Mouse (Mus musculus) lung, embryonic 14.5 days (tissue): ENCODE data around the gene Gm867. TPM values are rescaled to one million over a fixed set of nuclear protein-coding genes. Genes with fewer than 3 reads are reported as not detected.

ENCODE experiments used
- ATAC-seq: fragments of 200-750 bp; cut with Nextera tagmentation; 2 replicates; pipeline ENCODE4 v1.8.0; 2017; ENCODE audit warnings: mild to moderate bottlenecking, moderate TSS enrichment, moderate library complexity; ENCODE audit not compliant: insufficient read depth
- DNase-seq: peaks from one replicate; pipeline ENCODE4 v3.0.0-alpha.2; 2015
- H3K27ac ChIP-seq: fragments of 300-500 bp; sonication (generic); 2 replicates; pipeline ENCODE4 v1.5.1; 2014; ENCODE audit warnings: low read depth, mild to moderate bottlenecking, moderate library complexity
- H3K27me3 ChIP-seq: fragments of 300-500 bp; sonication (generic); 2 replicates; pipeline ENCODE4 v1.6.1; 2014; ENCODE audit warnings: low read length, control low read depth; ENCODE audit not compliant: insufficient read depth
- H3K36me3 ChIP-seq: fragments of 300-500 bp; sonication (generic); 2 replicates; pipeline ENCODE4 v1.6.1; 2014; ENCODE audit warnings: control low read depth; ENCODE audit not compliant: insufficient read depth
- H3K4me1 ChIP-seq: fragments of 300-500 bp; sonication (generic); 2 replicates; pipeline ENCODE4 v1.6.1; 2014; ENCODE audit warnings: antibody characterized with exemption, control low read depth; ENCODE audit not compliant: insufficient read depth
- H3K4me2 ChIP-seq: fragments of 300-500 bp; sonication (generic); 2 replicates; pipeline ENCODE4 v1.6.1; 2014; ENCODE audit warnings: mild to moderate bottlenecking
- H3K4me3 ChIP-seq: fragments of 300-500 bp; sonication (generic); 2 replicates; pipeline ENCODE4 v1.5.1; 2014; ENCODE audit warnings: low read depth, low read length
- H3K9ac ChIP-seq: fragments of 300-500 bp; sonication (generic); 2 replicates; pipeline ENCODE4 v1.6.1; 2014
- H3K9me3 ChIP-seq: fragments of 300-500 bp; sonication (generic); 2 replicates; pipeline ENCODE4 v1.6.1; 2016; ENCODE audit warnings: low read depth, low read length, control low read depth
- CTCF ChIP-seq: IDR thresholded peaks from 2 replicates; pipeline ENCODE4 v1.5.1; 2016; ENCODE audit warnings: antibody characterized with exemption, low read depth
- WGBS: fragments of 180-500 bp; shearing (Covaris S2); extraction: QIAGEN DNeasy Blood & Tissue Kit; methylation state at CpG from one replicate; pipeline ENCODE4 v1.1.7; 2014; 5-methylcytosine and 5-hydroxymethylcytosine counted together
- polyA plus RNA-seq: library from polyadenylated mRNA; unstranded; fragments of >200 nt; fragmentation: Nextera tagmentation; extraction: Ambion mirVana; gene quantifications from 2 replicates; pipeline ENCODE4 v1.2.1, GENCODE M21; 2014

Gm867 gene
- polyA plus RNA-seq, 1 experiment from 2014 or later = 0.30 TPM

- H3K27ac ChIP-seq = peak overlapping the region; percentile 70
- no peaks in the 10 kb centered on the region for H3K9me3 ChIP-seq
- no peak overlapping the region for H3K9ac ChIP-seq
- no peak overlapping the region for H3K4me3 ChIP-seq
- ATAC-seq (peak; percentile 77), DNase-seq (peak; percentile 88)
- no peak for TF ChIP-seq CTCF
- peak overlapping the region; percentile 5; the same call in 1 of the 2 replicates for H3K4me2 ChIP-seq
- no peaks in the 10 kb centered on the region for H3K36me3 ChIP-seq
- WGBS = 24% methylated on average over 11 of the region's 11 CpGs
- no peaks in the 10 kb centered on the region for H3K27me3 ChIP-seq
- no peaks in the 10 kb centered on the region for H3K4me1 ChIP-seq
Observed at GRCm38 (mm10) chr10:75944066-75944772, 3.7 kb upstream of the Gm867 start.

GRCm38 (mm10) chr10:75942736-75943477 lies 2.4 kb upstream of the Gm867 start, which contains the start of gene Vpreb3:
TSS of gene Vpreb3 (plus strand) at chr10:75943057.
- Histone ChIP-seq H3K4me1 (no peaks in the 10 kb centered on the region), H3K9me3 (no peaks in the 10 kb centered on the region), H3K4me3 (no peak within 1 kb of the TSS), H3K27ac (peak within 1 kb of the TSS; percentile 70), H3K9ac (no peak within 1 kb of the TSS), H3K27me3 (no peaks in the 10 kb centered on the region), H3K4me2 (peak within 1 kb of the TSS; percentile 5; the same call in 1 of the 2 replicates), H3K36me3 (no peaks in the 10 kb centered on the region)
- WGBS = 74% methylated on average over 15 of the region's 15 CpGs
- ATAC-seq (no peak), DNase-seq (no peak)
- no peak for TF ChIP-seq CTCF

GRCm38 (mm10) chr10:75941042-75941824 lies 761 bp upstream of the Gm867 start:
- 68% methylated on average over 9 of the region's 9 CpGs for WGBS
- Histone ChIP-seq H3K27ac (no peak overlapping the region), H3K4me2 (no peak overlapping the region), H3K9me3 (no peaks in the 10 kb centered on the region), H3K4me1 (no peaks in the 10 kb centered on the region; the same call in 1 of the 2 replicates), H3K36me3 (no peaks in the 10 kb centered on the region), H3K9ac (no peak overlapping the region), H3K4me3 (no peak overlapping the region), H3K27me3 (peaks cover 6% of the 10 kb centered on the region)
- ATAC-seq = no peak
- TF ChIP-seq CTCF = no peak
- no peak for DNase-seq

- no peak for TF ChIP-seq CTCF
- no peaks in the 10 kb centered on the region for H3K9me3 ChIP-seq
- no peak overlapping the region for H3K4me2 ChIP-seq
- peak overlapping the region; percentile 17; the same call in 1 of the 2 replicates for H3K4me3 ChIP-seq
- H3K27ac ChIP-seq = no peak overlapping the region; the same call in 1 of the 2 replicates
- no peak overlapping the region for H3K9ac ChIP-seq
- peaks cover 18% of the 10 kb centered on the region for H3K27me3 ChIP-seq
- DNase-seq (no peak), ATAC-seq (no peak)
- no peaks in the 10 kb centered on the region; the same call in 1 of the 2 replicates for H3K4me1 ChIP-seq
- 53% methylated on average over 9 of the region's 9 CpGs for WGBS
- H3K36me3 ChIP-seq = no peaks in the 10 kb centered on the region
Observed at GRCm38 (mm10) chr10:75939481-75940234, 814 bp downstream of the Gm867 start.

GRCm38 (mm10) chr10:75937851-75938643 lies 2.4 kb downstream of the Gm867 start:
- Histone ChIP-seq H3K4me3 (no peak overlapping the region), H3K9ac (no peak overlapping the region), H3K27me3 (peaks cover 18% of the 10 kb centered on the region), H3K4me2 (0 out of 2 replicates have a peak overlapping the region, but pooled peaks have one; percentile 76), H3K36me3 (no peaks in the 10 kb centered on the region), H3K9me3 (no peaks in the 10 kb centered on the region), H3K4me1 (peaks cover 3% of the 10 kb centered on the region; the same call in 1 of the 2 replicates), H3K27ac (no peak overlapping the region)
- 56% methylated on average over 10 of the region's 10 CpGs for WGBS
- no peak for DNase-seq
- ATAC-seq = no peak
- TF ChIP-seq CTCF = no peak
